Comparison of ENCODE assay signal across 8 mouse cellular contexts in genomic region chr5:3595693-3596398, GRCm38 (mm10). TPM values are rescaled to one million over a fixed set of nuclear protein-coding genes. Genes with fewer than 3 reads are reported as not detected.
DNase-seq lines count a peak whose midpoint lies in the region; ATAC-seq lines count a peak whose summit lies in the region.

Gene Pex1 (plus strand): TSS chr5:3596066.

- no peaks in the 10 kb centered on the region for H3K27me3 ChIP-seq in hindbrain, embryonic 14.5 days (ENCODE audit: control insufficient read depth, insufficient read depth, low read length)

- peaks cover 19% of the 10 kb centered on the region for H3K4me1 ChIP-seq in hindbrain, embryonic 14.5 days (replicated peaks; ENCODE audit: control insufficient read depth, insufficient read depth, low read length)

- peak within 1 kb of the TSS; percentile 89 for H3K4me2 ChIP-seq in hindbrain, embryonic 14.5 days (replicated peaks)

- H3K4me3 ChIP-seq in hindbrain, embryonic 14.5 days (replicated peaks; ENCODE audit: low read length): peak within 1 kb of the TSS; percentile 88

- no peaks in the 10 kb centered on the region for H3K9me3 ChIP-seq in hindbrain, embryonic 14.5 days (ENCODE audit: control insufficient read depth, low read length)

- ATAC-seq in hindbrain, embryonic 14.5 days (ENCODE audit: low FRiP score): peak; percentile 98

- DNase-seq in R1 (ENCODE audit: low read depth, low spot score): peak; percentile 99
- peak; percentile 92 to 95 for DNase-seq in cerebellum, postnatal 25 days
- peak; percentile 91 to 92 for DNase-seq in frontal cortex, postnatal 25 days (ENCODE audit: low spot score in 2 of 2)
- DNase-seq in hindbrain, embryonic 14.5 days (ENCODE audit: low spot score): peak; percentile 97
- peak; percentile 94 to 95 for DNase-seq in layer of hippocampus, postnatal 36 days
- DNase-seq in lung, postnatal 36 days: peak; percentile 98
- peak; percentile 99 for DNase-seq in retina, postnatal 1 day
- peak; percentile 93 for DNase-seq in urinary bladder, adult 18-20 months (ENCODE audit: low spot score in 2 of 2)

- WGBS in hindbrain, embryonic 14.5 days: under 1% methylated on average over 50 of the region's 50 CpGs

- H3K36me3 ChIP-seq in hindbrain, embryonic 14.5 days (replicated peaks; ENCODE audit: control insufficient read depth, insufficient read depth): peaks cover 19% of the 10 kb centered on the region

- H3K27ac ChIP-seq in hindbrain, embryonic 14.5 days: peak within 1 kb of the TSS; percentile 80

- H3K9ac ChIP-seq in hindbrain, embryonic 14.5 days: peak within 1 kb of the TSS; percentile 83

RNA-seq across cellular contexts. Expression of gene Pex1, which starts in this region (rescaled TPM):
- polyA plus RNA-seq in hindbrain, embryonic 14.5 days (2014; fragmentation: Nextera tagmentation; extraction: Ambion mirVana): 18.3 and 25.2 TPM in 2 replicates
- total RNA-seq in layer of hippocampus, postnatal 36 days (2021): 10 to 100 TPM; 25.1 to 34.8 TPM

Comparison
In these comparisons a context has a peak if more than half of its experiments do, and no peak if none do; other contexts are left out.
1. Peak in every context shown above with its lines: DNase-seq, ATAC-seq, H3K4me3 ChIP-seq and H3K27ac ChIP-seq.